Mouse (Mus musculus): ENCODE results near the gene Prelid1. TPM values are rescaled to one million over a fixed set of nuclear protein-coding genes. Genes with fewer than 3 reads are reported as not detected.

Prelid1 gene
- polyA plus RNA-seq, 1 experiment from 2014 or later, result 447 TPM

- no peak overlapping the region for H3K4me2 ChIP-seq
- H3K27me3 ChIP-seq (ENCODE audit: control insufficient read depth, insufficient read depth, low read length), result peaks cover 38% of the 10 kb centered on the region
- 52% methylated on average over 3 of the region's 3 CpGs for WGBS (ENCODE audit: insufficient replicate concordance)
- H3K27ac ChIP-seq (ENCODE audit: low read depth, low read length), result no peak overlapping the region
- no peaks in the 10 kb centered on the region for H3K36me3 ChIP-seq (ENCODE audit: control insufficient read depth, insufficient read depth, low read length)
- H3K9ac ChIP-seq (ENCODE audit: low read depth, low read length), result no peak overlapping the region
- no peak overlapping the region for H3K4me3 ChIP-seq (ENCODE audit: low read depth, low read length)
- no peak for ATAC-seq (replicated peaks; ENCODE audit: insufficient number of reproducible peaks, low FRiP score, low TSS enrichment)
- no peaks in the 10 kb centered on the region for H3K4me1 ChIP-seq (ENCODE audit: control insufficient read depth, insufficient read depth, low read length)
- H3K9me3 ChIP-seq (replicated peaks; ENCODE audit: control insufficient read depth, low read length), result no peaks in the 10 kb centered on the region
Measured at GRCm38 (mm10) chr13:55370234-55370633, 49.9 kb downstream of the Prelid1 start.

- 65% methylated on average over 8 of the region's 8 CpGs for WGBS (ENCODE audit: insufficient replicate concordance)
- ATAC-seq (replicated peaks; ENCODE audit: insufficient number of reproducible peaks, low FRiP score, low TSS enrichment), result no peak
Measured at GRCm38 (mm10) chr13:55371007-55371681, 50.8 kb downstream of the Prelid1 start.

GRCm38 (mm10) chr13:55371740-55372139 lies 51.4 kb downstream of the Prelid1 start:
- H3K4me1 ChIP-seq (ENCODE audit: control insufficient read depth, insufficient read depth, low read length), result no peaks in the 10 kb centered on the region
- no peak overlapping the region for H3K4me3 ChIP-seq (ENCODE audit: low read depth, low read length)
- H3K9ac ChIP-seq (ENCODE audit: low read depth, low read length), result no peak overlapping the region
- H3K4me2 ChIP-seq, result no peak overlapping the region
- peaks cover 45% of the 10 kb centered on the region for H3K27me3 ChIP-seq (ENCODE audit: control insufficient read depth, insufficient read depth, low read length)
- no peaks in the 10 kb centered on the region for H3K9me3 ChIP-seq (replicated peaks; ENCODE audit: control insufficient read depth, low read length)
- no peaks in the 10 kb centered on the region for H3K36me3 ChIP-seq (ENCODE audit: control insufficient read depth, insufficient read depth, low read length)
- ATAC-seq (replicated peaks; ENCODE audit: insufficient number of reproducible peaks, low FRiP score, low TSS enrichment), result no peak
- no peak overlapping the region for H3K27ac ChIP-seq (ENCODE audit: low read depth, low read length)
- WGBS (ENCODE audit: insufficient replicate concordance), result 43% methylated on average over 5 of the region's 5 CpGs

More at GRCm38 (mm10) chr13:55371007-55371681, 50.8 kb downstream of the Prelid1 start:
- H3K4me3 ChIP-seq (ENCODE audit: low read depth, low read length), result no peak overlapping the region
- H3K9ac ChIP-seq (ENCODE audit: low read depth, low read length), result no peak overlapping the region
- H3K36me3 ChIP-seq (ENCODE audit: control insufficient read depth, insufficient read depth, low read length), result no peaks in the 10 kb centered on the region
- H3K4me1 ChIP-seq (ENCODE audit: control insufficient read depth, insufficient read depth, low read length), result no peaks in the 10 kb centered on the region
- no peaks in the 10 kb centered on the region for H3K9me3 ChIP-seq (replicated peaks; ENCODE audit: control insufficient read depth, low read length)
- no peak overlapping the region for H3K4me2 ChIP-seq
- H3K27ac ChIP-seq (ENCODE audit: low read depth, low read length), result no peak overlapping the region
- H3K27me3 ChIP-seq (ENCODE audit: control insufficient read depth, insufficient read depth, low read length), result peaks cover 45% of the 10 kb centered on the region

- Histone ChIP-seq H3K4me2 (no peak overlapping the region), H3K4me3 (ENCODE audit: low read depth, low read length) (no peak overlapping the region), H3K36me3 (ENCODE audit: control insufficient read depth, insufficient read depth, low read length) (no peaks in the 10 kb centered on the region), H3K27me3 (ENCODE audit: control insufficient read depth, insufficient read depth, low read length) (peaks cover 68% of the 10 kb centered on the region), H3K9ac (ENCODE audit: low read depth, low read length) (no peak overlapping the region), H3K27ac (ENCODE audit: low read depth, low read length) (no peak overlapping the region), H3K9me3 (replicated peaks; ENCODE audit: control insufficient read depth, low read length) (no peaks in the 10 kb centered on the region), H3K4me1 (ENCODE audit: control insufficient read depth, insufficient read depth, low read length) (no peaks in the 10 kb centered on the region)
- WGBS (ENCODE audit: insufficient replicate concordance), result 59% methylated on average over 6 of the region's 6 CpGs
- ATAC-seq (replicated peaks; ENCODE audit: insufficient number of reproducible peaks, low FRiP score, low TSS enrichment), result no peak
Measured at GRCm38 (mm10) chr13:55374206-55374924, 54.1 kb downstream of the Prelid1 start.

Other genes with a start within 250 kb of the Prelid1 start
- gene Uimc1, start 220.2 kb upstream of the Prelid1 start, polyA plus RNA-seq (2014; fragmentation: Nextera tagmentation; extraction: Ambion mirVana), result 18.3 and 18.7 TPM in 2 replicates
- gene Zfp346, start 215.2 kb upstream of the Prelid1 start, polyA plus RNA-seq (2014; fragmentation: Nextera tagmentation; extraction: Ambion mirVana), result 14.7 and 17.9 TPM in 2 replicates
- not detected in 2 replicates for gene Gm17617, start 187.0 kb upstream of the Prelid1 start, polyA plus RNA-seq (2014; fragmentation: Nextera tagmentation; extraction: Ambion mirVana)
- 0.56 and 0.64 TPM in 2 replicates for gene Fgfr4, start 167.9 kb upstream of the Prelid1 start, polyA plus RNA-seq (2014; fragmentation: Nextera tagmentation; extraction: Ambion mirVana)
- 41.8 and 72.1 TPM in 2 replicates for gene Nsd1, start 110.7 kb upstream of the Prelid1 start, polyA plus RNA-seq (2014; fragmentation: Nextera tagmentation; extraction: Ambion mirVana)
- gene Rab24, start 1.4 kb downstream of the Prelid1 start, polyA plus RNA-seq (2014; fragmentation: Nextera tagmentation; extraction: Ambion mirVana), result 56.3 and 64.3 TPM in 2 replicates
- gene Mxd3, start 9.3 kb downstream of the Prelid1 start, polyA plus RNA-seq (2014; fragmentation: Nextera tagmentation; extraction: Ambion mirVana), result 17.6 and 18.0 TPM in 2 replicates
- gene Lman2, start 42.3 kb downstream of the Prelid1 start, polyA plus RNA-seq (2014; fragmentation: Nextera tagmentation; extraction: Ambion mirVana), result 72.5 and 90.8 TPM in 2 replicates
- 0.15 and 0.31 TPM in 2 replicates for gene Rgs14, start 49.2 kb downstream of the Prelid1 start, polyA plus RNA-seq (2014; fragmentation: Nextera tagmentation; extraction: Ambion mirVana)
- not detected in 2 replicates for gene Slc34a1, start 77.7 kb downstream of the Prelid1 start, polyA plus RNA-seq (2014; fragmentation: Nextera tagmentation; extraction: Ambion mirVana)
- not detected in 2 replicates for gene Pfn3, start 94.7 kb downstream of the Prelid1 start, polyA plus RNA-seq (2014; fragmentation: Nextera tagmentation; extraction: Ambion mirVana)
- 0.42 and 1.5 TPM in 2 replicates for gene F12, start 106.3 kb downstream of the Prelid1 start, polyA plus RNA-seq (2014; fragmentation: Nextera tagmentation; extraction: Ambion mirVana)
- 24.3 and 26.9 TPM in 2 replicates for gene Grk6, start 124.6 kb downstream of the Prelid1 start, polyA plus RNA-seq (2014; fragmentation: Nextera tagmentation; extraction: Ambion mirVana)
- gene Prr7, start 143.8 kb downstream of the Prelid1 start, polyA plus RNA-seq (2014; fragmentation: Nextera tagmentation; extraction: Ambion mirVana), result 0.21 and 0.34 TPM in 2 replicates
- 64.1 and 83.0 TPM in 2 replicates for gene Dbn1, start 167.6 kb downstream of the Prelid1 start, polyA plus RNA-seq (2014; fragmentation: Nextera tagmentation; extraction: Ambion mirVana)
- gene Pdlim7, start 193.2 kb downstream of the Prelid1 start, polyA plus RNA-seq (2014; fragmentation: Nextera tagmentation; extraction: Ambion mirVana), result 439 and 451 TPM in 2 replicates
- gene Dok3, start 208.8 kb downstream of the Prelid1 start, polyA plus RNA-seq (2014; fragmentation: Nextera tagmentation; extraction: Ambion mirVana), result 0.90 and 1.1 TPM in 2 replicates
- gene Ddx41, start 216.2 kb downstream of the Prelid1 start, polyA plus RNA-seq (2014; fragmentation: Nextera tagmentation; extraction: Ambion mirVana), result 36.5 and 39.9 TPM in 2 replicates

Measured in heart, embryonic 11.5 days (tissue).